Mouse (Mus musculus): ENCODE results near the gene Stum. TPM values are rescaled to one million over a fixed set of nuclear protein-coding genes. Genes with fewer than 3 reads are reported as not detected.

The Stum gene
- polyA plus RNA-seq, 1 experiment from 2014 or later = 0.67 TPM

- 82% methylated on average over 2 of the region's 2 CpGs for WGBS
- Histone ChIP-seq H3K27me3 (no peaks in the 10 kb centered on the region), H3K4me2 (no peak overlapping the region), H3K36me3 (ENCODE audit: poor library complexity, severe bottlenecking) (no peaks in the 10 kb centered on the region), H3K9ac (no peak overlapping the region), H3K27ac (no peak overlapping the region), H3K4me3 (no peak overlapping the region), H3K4me1 (0 out of 2 replicates have a peak, but pooled peaks cover 6% of the 10 kb centered on the region), H3K9me3 (replicated peaks) (no peaks in the 10 kb centered on the region)
- no peak for ATAC-seq
Observed at GRCm38 (mm10) chr1:180514077-180514476, 30.8 kb upstream of the Stum start.

- Histone ChIP-seq H3K36me3 (ENCODE audit: poor library complexity, severe bottlenecking) (no peaks in the 10 kb centered on the region), H3K9ac (no peak overlapping the region), H3K27me3 (no peaks in the 10 kb centered on the region), H3K9me3 (replicated peaks) (no peaks in the 10 kb centered on the region), H3K4me1 (0 out of 2 replicates have a peak, but pooled peaks cover 6% of the 10 kb centered on the region), H3K4me2 (no peak overlapping the region), H3K27ac (no peak overlapping the region), H3K4me3 (no peak overlapping the region)
- no peak for ATAC-seq
- WGBS = 38% methylated on average over 4 of the region's 4 CpGs
Observed at GRCm38 (mm10) chr1:180510879-180511278, 27.6 kb upstream of the Stum start.

- WGBS = 70% methylated on average over 15 of the region's 15 CpGs
Observed at GRCm38 (mm10) chr1:180510442-180510841, 27.1 kb upstream of the Stum start.

GRCm38 (mm10) chr1:180508662-180509061 is 25.4 kb upstream of the Stum start:
- Histone ChIP-seq H3K4me2 (no peak overlapping the region), H3K27me3 (no peaks in the 10 kb centered on the region), H3K4me3 (no peak overlapping the region), H3K36me3 (ENCODE audit: poor library complexity, severe bottlenecking) (no peaks in the 10 kb centered on the region), H3K4me1 (0 out of 2 replicates have a peak, but pooled peaks cover 6% of the 10 kb centered on the region), H3K9me3 (replicated peaks) (no peaks in the 10 kb centered on the region), H3K27ac (no peak overlapping the region), H3K9ac (no peak overlapping the region)
- 84% methylated on average over 7 of the region's 7 CpGs for WGBS
- ATAC-seq = no peak

More at GRCm38 (mm10) chr1:180510442-180510841, 27.1 kb upstream of the Stum start:
- Histone ChIP-seq H3K4me3 (no peak overlapping the region), H3K4me1 (0 out of 2 replicates have a peak, but pooled peaks cover 6% of the 10 kb centered on the region), H3K9ac (no peak overlapping the region), H3K27ac (no peak overlapping the region), H3K4me2 (no peak overlapping the region), H3K27me3 (no peaks in the 10 kb centered on the region), H3K9me3 (replicated peaks) (no peaks in the 10 kb centered on the region), H3K36me3 (ENCODE audit: poor library complexity, severe bottlenecking) (no peaks in the 10 kb centered on the region)
- ATAC-seq = 0 out of 2 replicates have a peak, but pooled peaks have one; percentile 33

GRCm38 (mm10) chr1:180507291-180507791 is 24.0 kb upstream of the Stum start:
- Histone ChIP-seq H3K4me3 (no peak overlapping the region), H3K9me3 (replicated peaks) (no peaks in the 10 kb centered on the region), H3K4me2 (no peak overlapping the region), H3K9ac (no peak overlapping the region), H3K36me3 (ENCODE audit: poor library complexity, severe bottlenecking) (no peaks in the 10 kb centered on the region), H3K4me1 (0 out of 2 replicates have a peak, but pooled peaks cover 9% of the 10 kb centered on the region), H3K27ac (no peak overlapping the region), H3K27me3 (no peaks in the 10 kb centered on the region)
- WGBS = 82% methylated on average over 7 of the region's 7 CpGs
- no peak; the same call in 1 of the 2 replicates for ATAC-seq

- no peak for ATAC-seq
- WGBS = 86% methylated on average over 7 of the region's 7 CpGs
- H3K4me2 ChIP-seq = no peak overlapping the region
Observed at GRCm38 (mm10) chr1:180506341-180506740, 23.0 kb upstream of the Stum start.

GRCm38 (mm10) chr1:180504899-180505298 is 21.6 kb upstream of the Stum start:
- no peaks in the 10 kb centered on the region for H3K36me3 ChIP-seq (ENCODE audit: poor library complexity, severe bottlenecking)
- no peak overlapping the region for H3K27ac ChIP-seq
- 0 out of 2 replicates have a peak, but pooled peaks cover 3% of the 10 kb centered on the region for H3K4me1 ChIP-seq
- no peaks in the 10 kb centered on the region for H3K27me3 ChIP-seq
- H3K4me2 ChIP-seq = no peak overlapping the region
- no peak overlapping the region for H3K4me3 ChIP-seq
- ATAC-seq = no peak
- WGBS = 89% methylated on average over 5 of the region's 5 CpGs
- no peaks in the 10 kb centered on the region for H3K9me3 ChIP-seq (replicated peaks)
- H3K9ac ChIP-seq = no peak overlapping the region

More at GRCm38 (mm10) chr1:180506341-180506740, 23.0 kb upstream of the Stum start:
- H3K9ac ChIP-seq = no peak overlapping the region
- H3K27ac ChIP-seq = no peak overlapping the region
- no peaks in the 10 kb centered on the region for H3K36me3 ChIP-seq (ENCODE audit: poor library complexity, severe bottlenecking)
- H3K9me3 ChIP-seq (replicated peaks) = no peaks in the 10 kb centered on the region
- H3K27me3 ChIP-seq = no peaks in the 10 kb centered on the region
- H3K4me3 ChIP-seq = no peak overlapping the region
- 0 out of 2 replicates have a peak, but pooled peaks cover 9% of the 10 kb centered on the region for H3K4me1 ChIP-seq

GRCm38 (mm10) chr1:180503484-180503883 is 20.2 kb upstream of the Stum start:
- Histone ChIP-seq H3K4me1 (0 out of 2 replicates have a peak, but pooled peaks cover 3% of the 10 kb centered on the region), H3K27ac (no peak overlapping the region), H3K27me3 (no peaks in the 10 kb centered on the region), H3K4me2 (no peak overlapping the region), H3K9ac (no peak overlapping the region), H3K36me3 (ENCODE audit: poor library complexity, severe bottlenecking) (no peaks in the 10 kb centered on the region), H3K4me3 (no peak overlapping the region), H3K9me3 (replicated peaks) (no peaks in the 10 kb centered on the region)
- 43% methylated on average over 5 of the region's 5 CpGs for WGBS
- ATAC-seq = no peak

- Histone ChIP-seq H3K36me3 (ENCODE audit: poor library complexity, severe bottlenecking) (no peaks in the 10 kb centered on the region), H3K27ac (no peak overlapping the region), H3K4me3 (no peak overlapping the region), H3K27me3 (no peaks in the 10 kb centered on the region), H3K4me2 (no peak overlapping the region), H3K9ac (no peak overlapping the region), H3K9me3 (replicated peaks) (no peaks in the 10 kb centered on the region), H3K4me1 (0 out of 2 replicates have a peak, but pooled peaks cover 3% of the 10 kb centered on the region)
- WGBS = 70% methylated on average over 4 of the region's 4 CpGs
- ATAC-seq = no peak
Observed at GRCm38 (mm10) chr1:180502566-180502965, 19.3 kb upstream of the Stum start.

GRCm38 (mm10) chr1:180500641-180501040 is 17.3 kb upstream of the Stum start:
- no peak for ATAC-seq
- no peaks in the 10 kb centered on the region for H3K9me3 ChIP-seq (replicated peaks)
- H3K4me1 ChIP-seq = 0 out of 2 replicates have a peak, but pooled peaks cover 3% of the 10 kb centered on the region
- no peaks in the 10 kb centered on the region for H3K36me3 ChIP-seq (ENCODE audit: poor library complexity, severe bottlenecking)
- no peaks in the 10 kb centered on the region for H3K27me3 ChIP-seq
- no peak overlapping the region for H3K9ac ChIP-seq
- H3K4me2 ChIP-seq = no peak overlapping the region
- H3K4me3 ChIP-seq = no peak overlapping the region
- 93% methylated on average over 5 of the region's 5 CpGs for WGBS
- H3K27ac ChIP-seq = no peak overlapping the region

GRCm38 (mm10) chr1:180500218-180500617 is 16.9 kb upstream of the Stum start:
- ATAC-seq = no peak
- no peak overlapping the region for H3K4me2 ChIP-seq
- H3K27me3 ChIP-seq = no peaks in the 10 kb centered on the region
- no peak overlapping the region for H3K27ac ChIP-seq
- H3K4me1 ChIP-seq = 0 out of 2 replicates have a peak, but pooled peaks cover 3% of the 10 kb centered on the region
- no peaks in the 10 kb centered on the region for H3K9me3 ChIP-seq (replicated peaks)
- 55% methylated on average over 4 of the region's 4 CpGs for WGBS
- no peak overlapping the region for H3K4me3 ChIP-seq
- H3K9ac ChIP-seq = no peak overlapping the region
- no peaks in the 10 kb centered on the region for H3K36me3 ChIP-seq (ENCODE audit: poor library complexity, severe bottlenecking)

- Histone ChIP-seq H3K9ac (no peak overlapping the region), H3K4me3 (no peak overlapping the region), H3K4me1 (0 out of 2 replicates have a peak, but pooled peaks cover 3% of the 10 kb centered on the region), H3K27ac (no peak overlapping the region), H3K4me2 (no peak overlapping the region), H3K27me3 (no peaks in the 10 kb centered on the region), H3K36me3 (ENCODE audit: poor library complexity, severe bottlenecking) (no peaks in the 10 kb centered on the region), H3K9me3 (replicated peaks) (no peaks in the 10 kb centered on the region)
- WGBS = 88% methylated on average over 3 of the region's 3 CpGs
- no peak for ATAC-seq
Observed at GRCm38 (mm10) chr1:180499766-180500165, 16.5 kb upstream of the Stum start.

- Histone ChIP-seq H3K4me2 (no peak overlapping the region), H3K36me3 (ENCODE audit: poor library complexity, severe bottlenecking) (no peaks in the 10 kb centered on the region), H3K4me1 (peaks cover 8% of the 10 kb centered on the region; the same call in 1 of the 2 replicates), H3K9me3 (replicated peaks) (no peaks in the 10 kb centered on the region), H3K4me3 (no peak overlapping the region), H3K27ac (no peak overlapping the region), H3K9ac (no peak overlapping the region), H3K27me3 (no peaks in the 10 kb centered on the region)
- no peak for ATAC-seq
- 58% methylated on average over 9 of the region's 9 CpGs for WGBS
Observed at GRCm38 (mm10) chr1:180492777-180493176, 9.5 kb upstream of the Stum start.

Data from forebrain, embryonic 13.5 days (tissue).